Mouse (Mus musculus) spleen, adult 2 months (tissue): ENCODE measurements around the gene Inpp5f.

Experiments used
- CTCF ChIP-seq: fragments of 200-500 bp; IDR thresholded peaks from 2 replicates; pipeline ENCODE4 v1.5.1; 2011; ENCODE audit warnings: mild to moderate bottlenecking, inconsistent platforms; ENCODE audit not compliant: insufficient read depth, insufficient read length, insufficient replicate concordance; ENCODE audit errors: extremely low read depth
- POLR2A ChIP-seq: fragments of 200-500 bp; IDR thresholded peaks from 2 replicates; pipeline ENCODE4 v1.6.1; 2011; ENCODE audit warnings: low read depth, low read length, inconsistent platforms

DNA sequence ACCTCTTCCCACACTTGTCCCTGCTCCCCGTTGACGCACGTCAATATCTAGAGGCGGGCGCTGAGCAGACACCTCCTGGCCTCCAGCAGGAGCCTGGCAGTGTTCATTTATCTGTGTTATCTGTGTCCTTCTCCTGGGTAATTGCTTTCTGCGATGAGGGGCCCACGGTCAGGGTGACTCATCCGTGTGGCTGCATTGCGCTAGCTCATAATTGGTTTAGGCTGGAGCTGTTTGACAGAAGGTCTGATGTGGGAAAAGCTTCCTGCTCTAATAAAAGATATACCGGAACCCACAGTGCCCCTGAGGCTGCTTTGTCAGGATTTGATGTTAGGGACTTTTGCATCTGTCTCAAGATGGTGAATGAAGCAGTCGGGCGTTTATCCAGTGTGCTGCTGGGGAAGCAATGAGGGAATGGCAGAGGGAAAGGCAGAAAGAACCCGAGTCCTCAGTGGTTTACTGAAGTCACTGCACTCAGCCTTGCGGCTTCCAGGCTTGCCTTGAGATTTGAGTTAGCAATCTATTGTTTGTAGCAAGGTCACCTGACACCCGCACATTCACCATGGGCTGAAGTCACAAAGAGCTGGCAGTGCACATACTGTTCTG lies 61.4 kb downstream of the Inpp5f start:
- TF ChIP-seq POLR2A = no peak
- TF ChIP-seq CTCF = no peak
